ENCODE assay signal across 8 mouse cellular contexts in genomic region chr5:24843841-24844240, GRCm38 (mm10). TPM values are rescaled to one million over a fixed set of nuclear protein-coding genes. Genes with fewer than 3 reads are reported as not detected.
DNase-seq lines count a peak whose midpoint lies in the region; ATAC-seq and TF ChIP-seq lines count a peak whose summit lies in the region.

No protein-coding gene starts in this region.

- H3K4me2 ChIP-seq in lung, postnatal 0 days (replicated peaks; ENCODE audit: low read depth, low read length): no peak overlapping the region; the same call in 1 of the 2 replicates
- no peak overlapping the region for H3K4me2 ChIP-seq in hindbrain, postnatal 0 days (ENCODE audit: low read depth, low read length)
- H3K4me2 ChIP-seq in neural tube, embryonic 15.5 days: peak overlapping the region; percentile 93

- no peak for TF ChIP-seq EP300 in lung, postnatal 0 days (IDR thresholded peaks at IDR 0.05)

- ATAC-seq in lung, postnatal 0 days: no peak
- ATAC-seq in hindbrain, postnatal 0 days: no peak
- ATAC-seq in neural tube, embryonic 15.5 days (ENCODE audit: low FRiP score): no peak

- H3K4me3 ChIP-seq in gastrocnemius, adult 2 months: no peak overlapping the region
- H3K4me3 ChIP-seq in lung, postnatal 0 days (ENCODE audit: low read depth, low read length): no peak overlapping the region
- H3K4me3 ChIP-seq in hindbrain, postnatal 0 days (ENCODE audit: low read length): no peak overlapping the region
- H3K4me3 ChIP-seq in neural tube, embryonic 15.5 days (replicated peaks): no peak overlapping the region

- WGBS in lung, postnatal 0 days: 83% methylated on average over 5 of the region's 5 CpGs
- 94% methylated on average over 5 of the region's 5 CpGs for WGBS in hindbrain, postnatal 0 days
- WGBS in neural tube, embryonic 15.5 days: 92% methylated on average over 5 of the region's 5 CpGs

- H3K9me3 ChIP-seq in lung, postnatal 0 days (ENCODE audit: low read length): no peaks in the 10 kb centered on the region
- no peaks in the 10 kb centered on the region for H3K9me3 ChIP-seq in hindbrain, postnatal 0 days (ENCODE audit: low read length)
- H3K9me3 ChIP-seq in neural tube, embryonic 15.5 days (replicated peaks): no peaks in the 10 kb centered on the region

- no peak for DNase-seq in gastrocnemius, adult 2 months
- no peak for DNase-seq in gastrocnemius, postnatal 14 days
- DNase-seq in lung, postnatal 0 days (ENCODE audit: low spot score): no peak
- no peak for DNase-seq in lung, postnatal 36 days
- no peak for DNase-seq in hindbrain, postnatal 0 days (ENCODE audit: low spot score)
- DNase-seq in right cerebral cortex, postnatal 25 days: no peak
- DNase-seq in gastrocnemius, adult 8-10 months (ENCODE audit: low spot score in 2 of 2): no peak

- H3K36me3 ChIP-seq in lung, postnatal 0 days (ENCODE audit: insufficient read depth, low read length): no peaks in the 10 kb centered on the region
- no peaks in the 10 kb centered on the region for H3K36me3 ChIP-seq in hindbrain, postnatal 0 days (ENCODE audit: insufficient read depth, low read length)
- H3K36me3 ChIP-seq in neural tube, embryonic 15.5 days: no peaks in the 10 kb centered on the region

- H3K4me1 ChIP-seq in lung, postnatal 0 days (ENCODE audit: insufficient read depth, low read depth, low read length): peaks cover 22% of the 10 kb centered on the region
- peaks cover 12% of the 10 kb centered on the region for H3K4me1 ChIP-seq in hindbrain, postnatal 0 days (ENCODE audit: insufficient read depth, low read length)
- peaks cover 33% of the 10 kb centered on the region for H3K4me1 ChIP-seq in neural tube, embryonic 15.5 days

- intact Hi-C loops in gastrocnemius, adult 2 months (cut with DNase I): no loop called here
- intact Hi-C loops in gastrocnemius, postnatal 14 days (cut with DNase I; ENCODE audit: low total_unique reads): no loop called here

- no peak for TF ChIP-seq CTCF in gastrocnemius, adult 2 months (IDR thresholded peaks at IDR 0.05)
- no peak for TF ChIP-seq CTCF in lung, postnatal 0 days (IDR thresholded peaks at IDR 0.05)
- no peak for TF ChIP-seq CTCF in hindbrain, postnatal 0 days (IDR thresholded peaks at IDR 0.05; ENCODE audit: low read depth)

- H3K27ac ChIP-seq in gastrocnemius, adult 2 months: peak overlapping the region; percentile 100
- H3K27ac ChIP-seq in lung, postnatal 0 days (ENCODE audit: low read length): peak overlapping the region; percentile 100; the same call in 1 of the 2 replicates
- H3K27ac ChIP-seq in hindbrain, postnatal 0 days: peak overlapping the region; percentile 99; the same call in 1 of the 2 replicates
- H3K27ac ChIP-seq in neural tube, embryonic 15.5 days (replicated peaks): peak overlapping the region; percentile 98

- no peak overlapping the region for H3K9ac ChIP-seq in lung, postnatal 0 days (replicated peaks; ENCODE audit: low read depth)
- no peak overlapping the region for H3K9ac ChIP-seq in hindbrain, postnatal 0 days (replicated peaks; ENCODE audit: low read length)
- H3K9ac ChIP-seq in neural tube, embryonic 15.5 days (replicated peaks): 0 out of 2 replicates have a peak overlapping the region, but pooled peaks have one; percentile 73

- no peaks in the 10 kb centered on the region for H3K27me3 ChIP-seq in lung, postnatal 0 days (replicated peaks; ENCODE audit: insufficient read depth, low read length)
- no peaks in the 10 kb centered on the region for H3K27me3 ChIP-seq in hindbrain, postnatal 0 days (ENCODE audit: insufficient read depth, low read length)
- no peaks in the 10 kb centered on the region for H3K27me3 ChIP-seq in neural tube, embryonic 15.5 days (replicated peaks)

RNA-seq across cellular contexts. Expression of gene Rheb, which starts 1.4 kb away (rescaled TPM):
- 10 to 100 TPM; 64.1 to 71.9 TPM for total RNA-seq in gastrocnemius, adult 2 months (2021)
- 10 to 100 TPM; 55.8 to 56.5 TPM for total RNA-seq in gastrocnemius, postnatal 14 days (2021)
- polyA plus RNA-seq in lung, postnatal 0 days (2015; fragmentation: Nextera tagmentation; extraction: Ambion mirVana): 180 and 189 TPM in 2 replicates
- total RNA-seq in hindbrain, postnatal 0 days (2014; rRNA removed): 78.4 and 89.7 TPM in 2 replicates
- 284 and 287 TPM in 2 replicates for polyA plus RNA-seq in hindbrain, postnatal 0 days (2015; fragmentation: Nextera tagmentation; extraction: Ambion mirVana)
- polyA plus RNA-seq in neural tube, embryonic 15.5 days (2015; fragmentation: Nextera tagmentation; extraction: Ambion mirVana): 230 and 258 TPM in 2 replicates
- total RNA-seq in gastrocnemius, adult 8-10 months (2022): 10 to 100 TPM; 66.8 to 69.7 (median 67.7) TPM
